Mouse (Mus musculus) G1E-ER4 (cell line): Measurements from ENCODE around the gene Pdlim5. TPM values are rescaled to one million over a fixed set of nuclear protein-coding genes. Genes with fewer than 3 reads are reported as not detected.
A peak's percentile ranks its signal among the peaks of the same experiment; 100 is the strongest.

Experiments used
- GATA1 ChIP-seq: IDR thresholded peaks from one replicate; pipeline ENCODE4 v1.8.0; 2012; ENCODE audit warnings: low read length, inconsistent platforms
- polyA plus RNA-seq: library from polyadenylated mRNA; stranded (reverse); fragments of >175 nt; gene quantifications from 2 replicates; pipeline ENCODE4 v1.2.3, GENCODE M21; 2012

The Pdlim5 gene
- polyA plus RNA-seq, 1 experiment: 30.8 TPM

GRCm38 (mm10) chr3:142353218-142353617 lies 42.3 kb downstream of the Pdlim5 start:
- no peak for TF ChIP-seq GATA1

- no peak for TF ChIP-seq GATA1
These were observed 45.0 kb downstream of the Pdlim5 start for GRCm38 (mm10) chr3:142350513-142350912.

GRCm38 (mm10) chr3:142348816-142349631 lies 46.5 kb downstream of the Pdlim5 start:
- TF ChIP-seq GATA1: no peak

- no peak for TF ChIP-seq GATA1
These were observed 49.2 kb downstream of the Pdlim5 start for GRCm38 (mm10) chr3:142346261-142346660.

GRCm38 (mm10) chr3:142345235-142346125 lies 50.0 kb downstream of the Pdlim5 start:
- TF ChIP-seq GATA1: no peak

- no peak for TF ChIP-seq GATA1
These were observed 51.7 kb downstream of the Pdlim5 start for GRCm38 (mm10) chr3:142343786-142344185.

- no peak for TF ChIP-seq GATA1
These were observed 54.8 kb downstream of the Pdlim5 start for GRCm38 (mm10) chr3:142340701-142341100.

- TF ChIP-seq GATA1: no peak
These were observed 55.9 kb downstream of the Pdlim5 start for GRCm38 (mm10) chr3:142339440-142340251.

- no peak for TF ChIP-seq GATA1
These were observed 57.4 kb downstream of the Pdlim5 start for GRCm38 (mm10) chr3:142338058-142338457.

GRCm38 (mm10) chr3:142334496-142334895 lies 61.0 kb downstream of the Pdlim5 start:
- TF ChIP-seq GATA1: no peak

- TF ChIP-seq GATA1: no peak
These were observed 62.0 kb downstream of the Pdlim5 start for GRCm38 (mm10) chr3:142333458-142333857.

- TF ChIP-seq GATA1: peak; percentile 18
These were observed 62.8 kb downstream of the Pdlim5 start for GRCm38 (mm10) chr3:142332716-142333115.

- TF ChIP-seq GATA1: peak; percentile 28
These were observed 63.5 kb downstream of the Pdlim5 start for GRCm38 (mm10) chr3:142331872-142332554.

- no peak for TF ChIP-seq GATA1
These were observed 65.1 kb downstream of the Pdlim5 start for GRCm38 (mm10) chr3:142330425-142330824.

GRCm38 (mm10) chr3:142323592-142323991 lies 71.9 kb downstream of the Pdlim5 start:
- no peak for TF ChIP-seq GATA1

- no peak for TF ChIP-seq GATA1
These were observed 73.6 kb downstream of the Pdlim5 start for GRCm38 (mm10) chr3:142321930-142322329.
